Mouse (Mus musculus) kidney, adult 2 months (tissue): ENCODE measurements around the gene Ubr7.

Experiments
- CTCF ChIP-seq: fragments of 200-500 bp; conservative IDR thresholded peaks from 2 replicates; pipeline ENCODE4 v1.5.1; 2011; ENCODE audit warnings: low read depth, mild to moderate bottlenecking, control low read depth, low read length, moderate library complexity, mixed read lengths; ENCODE audit not compliant: insufficient read depth, insufficient read length
- POLR2A ChIP-seq: fragments of 200-500 bp; IDR thresholded peaks from one replicate; pipeline ENCODE4 v1.6.1; 2011; ENCODE audit warnings: low read depth, low read length, control low read depth

DNA sequence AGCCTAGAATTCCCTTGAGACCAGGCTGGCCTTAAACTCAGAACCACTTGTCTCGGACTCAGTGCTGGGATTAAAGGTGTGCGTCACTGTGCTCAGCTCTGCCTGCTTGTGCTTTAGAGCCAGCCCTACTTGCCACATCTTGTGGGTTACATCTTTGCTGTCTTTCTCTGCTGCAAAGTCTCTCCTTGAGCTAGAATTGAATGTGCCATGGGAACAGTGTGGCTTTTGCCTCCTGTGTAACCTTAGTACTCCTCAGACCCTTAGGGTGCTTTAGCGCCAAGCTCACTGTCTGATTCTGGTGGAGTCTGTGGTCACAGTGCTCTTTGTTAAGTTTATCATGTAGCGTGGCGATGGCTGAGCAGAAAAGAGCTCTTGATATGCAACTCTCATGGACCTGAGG lies 14.9 kb downstream of the Ubr7 start:
- TF ChIP-seq POLR2A (no peak), CTCF (no peak)
